Mouse (Mus musculus): ENCODE data around the gene AU041133.
"Not testable (repeated sequence)": the region's sequence is repeated elsewhere in the genome, so short reads cannot be mapped to it uniquely, and the experiment has no call there.

Gene AU041133

DNA sequence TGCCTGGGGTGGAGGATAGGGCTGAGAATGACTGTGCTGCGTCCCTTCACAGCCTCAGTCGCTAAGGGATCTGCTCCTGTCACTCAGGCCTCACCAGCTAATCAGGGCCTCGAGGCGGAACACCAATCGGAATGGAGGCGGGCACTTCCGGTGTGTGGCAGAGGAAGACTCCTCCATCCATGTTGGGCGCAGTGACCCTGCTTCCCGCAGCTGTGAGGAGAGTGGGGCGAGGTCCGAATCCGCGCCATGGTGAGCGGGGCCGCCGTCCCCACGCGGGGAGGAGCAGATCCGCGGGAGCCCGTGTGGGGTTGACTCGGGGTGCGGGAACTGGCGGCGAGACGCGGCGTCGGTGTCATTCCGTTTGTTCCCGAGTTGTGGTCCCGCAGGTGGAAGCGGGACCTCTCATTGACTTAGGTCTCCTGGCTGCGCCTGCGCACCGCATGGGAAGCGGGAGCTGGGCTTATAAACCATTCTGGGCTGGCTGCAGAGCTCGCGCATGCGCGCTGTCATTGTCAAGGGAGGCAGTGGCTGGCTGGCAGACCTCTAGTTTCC lies at the start of gene AU041133:
Gene AU041133, plus strand, starts transcription at position 164 of the 552 bp plus-strand sequence.
- DNase-seq (ENCODE audit: low read depth): peak; percentile 91

DNA sequence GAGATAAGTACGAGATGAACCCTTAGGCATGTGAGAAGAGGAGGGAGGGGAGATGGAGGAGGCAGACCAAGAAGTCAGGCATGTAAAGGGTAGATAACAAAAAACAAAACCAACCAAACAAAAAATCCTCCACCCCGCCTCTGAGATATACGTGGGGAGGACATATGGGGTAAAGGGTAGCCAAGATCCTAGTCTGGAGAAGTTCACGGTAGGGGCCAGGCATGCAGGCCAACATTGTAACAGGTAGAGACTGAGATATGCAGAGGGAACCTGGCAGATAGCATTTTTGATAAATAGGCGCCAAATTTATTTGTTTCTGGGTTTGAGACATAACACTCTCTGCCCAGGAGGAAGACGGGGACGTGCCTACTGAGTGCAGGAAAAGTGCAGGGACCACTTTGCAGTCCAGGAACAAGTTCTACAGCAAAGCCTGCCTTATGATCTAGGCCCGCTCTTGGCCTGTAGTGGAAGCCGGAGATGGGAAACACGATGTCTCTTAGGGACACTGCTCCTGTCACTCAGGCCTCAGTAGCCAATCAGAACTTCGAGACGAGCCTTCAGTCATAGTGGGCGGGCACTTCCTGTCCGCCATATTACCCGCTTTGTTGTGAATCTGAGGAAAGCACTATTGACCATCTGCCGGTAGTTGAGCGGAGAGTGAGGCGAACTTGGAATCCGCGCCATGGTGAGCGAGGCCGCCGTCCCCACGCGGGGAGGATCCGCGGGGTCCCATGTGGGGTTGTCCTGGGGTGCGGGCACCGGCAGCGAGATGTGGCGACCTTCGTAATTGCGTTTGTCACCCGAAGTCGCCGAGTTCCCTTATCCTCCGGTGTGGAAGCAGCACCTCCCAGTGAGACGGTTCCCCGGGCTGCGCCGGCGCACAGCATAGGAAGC lies 44.8 kb upstream of the AU041133 start, which contains the start of gene BC024063:
Gene BC024063, plus strand, starts transcription at position 626 of the 894 bp plus-strand sequence.
- peak; percentile 81 for DNase-seq (ENCODE audit: low read depth)

DNA sequence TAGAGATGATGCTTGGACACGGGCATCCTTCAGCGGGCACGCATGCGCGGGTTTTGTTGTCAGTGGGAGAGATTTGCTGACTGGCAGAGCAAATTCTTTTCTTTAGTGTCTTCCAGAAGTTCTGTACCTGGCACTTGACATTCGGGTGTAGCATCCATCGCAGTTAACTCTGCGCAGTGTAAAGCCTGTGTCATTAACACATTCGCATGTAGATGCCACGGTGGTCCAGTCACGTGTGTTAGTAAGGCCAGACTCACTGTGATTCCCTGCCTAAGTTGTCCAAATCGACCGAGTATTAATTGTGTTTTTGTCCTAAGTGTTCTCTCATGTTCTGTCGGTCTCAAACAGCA lies 44.2 kb upstream of the AU041133 start:
- not testable (repeated sequence) for DNase-seq (ENCODE audit: low read depth)

DNA sequence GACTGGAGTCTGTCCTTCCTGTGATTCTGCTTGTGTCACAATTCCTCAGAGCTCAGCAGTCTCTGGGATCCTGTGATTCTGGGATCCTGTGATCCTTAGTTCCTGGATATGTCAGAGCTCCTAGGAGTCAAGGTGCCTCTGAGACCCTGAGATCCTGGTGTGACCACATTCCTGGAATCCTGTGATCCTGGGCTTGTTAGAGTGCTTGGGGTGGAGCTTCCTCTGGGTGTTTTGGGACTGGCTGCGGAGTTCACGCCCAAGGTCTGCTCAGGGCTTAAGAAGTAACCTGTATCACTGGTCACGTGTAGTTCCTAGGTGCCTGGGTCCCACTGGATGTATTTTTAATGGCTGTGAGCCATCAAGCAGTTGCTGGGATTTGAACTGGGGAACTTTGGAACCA lies 10.6 kb upstream of the AU041133 start:
- no peak for DNase-seq (ENCODE audit: low read depth)

DNA sequence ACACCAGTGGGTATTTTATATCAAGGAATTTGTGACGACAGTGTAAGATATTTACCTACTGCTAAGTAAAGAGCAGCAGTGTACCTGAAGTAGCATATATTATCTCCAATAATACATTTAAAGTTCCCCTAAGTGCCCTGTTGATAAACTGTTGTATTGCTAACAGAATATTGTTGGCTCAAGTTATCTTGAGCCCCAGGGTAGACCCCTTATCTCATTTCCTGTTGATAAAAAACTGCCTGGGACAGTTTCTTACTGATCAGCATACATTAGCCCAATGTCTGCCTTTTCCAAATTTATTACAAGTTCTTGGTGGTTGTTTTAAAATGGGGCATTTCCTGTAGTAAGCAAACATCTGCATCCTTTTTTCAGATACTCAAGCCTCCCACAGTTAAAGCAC lies 17.5 kb downstream of the AU041133 start:
- no peak for DNase-seq (ENCODE audit: low read depth)

DNA sequence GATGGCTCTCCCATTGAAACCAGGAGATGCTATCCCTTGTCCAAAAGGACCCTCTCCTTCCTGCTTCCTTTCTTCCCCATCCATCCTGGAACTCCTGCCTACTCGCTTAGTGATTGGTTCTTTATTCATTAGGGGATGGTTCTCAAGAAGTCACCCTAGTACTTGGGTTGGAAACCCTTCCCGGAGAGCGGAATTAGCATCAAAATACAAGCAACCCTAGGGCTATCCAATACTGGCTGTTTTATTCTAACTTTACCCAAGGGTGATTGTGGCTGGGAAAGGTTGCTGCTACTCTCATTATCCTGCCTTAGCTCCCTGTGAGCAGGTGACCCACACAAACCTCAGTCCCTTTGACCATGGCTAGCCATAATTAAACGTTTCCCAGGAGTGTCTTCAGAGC lies 19.8 kb downstream of the AU041133 start:
- no peak for DNase-seq (ENCODE audit: low read depth)

DNA sequence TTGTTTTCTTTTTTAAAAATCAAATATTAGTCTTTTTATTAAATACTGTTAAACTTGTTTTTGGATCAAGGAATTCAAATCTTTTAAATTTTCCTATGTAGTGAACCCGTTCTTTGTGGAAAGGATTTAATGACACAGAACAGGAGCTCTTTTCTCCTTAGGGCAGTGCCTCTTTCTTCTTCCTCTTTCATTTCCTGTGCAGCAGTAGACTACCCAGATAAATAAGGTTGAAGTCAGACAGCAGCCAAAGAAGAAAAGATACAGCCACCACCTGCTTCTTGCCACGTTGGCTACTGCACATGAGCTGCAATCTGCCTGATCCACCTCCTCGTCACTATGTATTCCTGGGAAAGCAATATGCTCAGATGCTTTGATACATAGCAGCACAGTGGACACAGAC lies 40.0 kb downstream of the AU041133 start:
- DNase-seq (ENCODE audit: low read depth): no peak

DNA sequence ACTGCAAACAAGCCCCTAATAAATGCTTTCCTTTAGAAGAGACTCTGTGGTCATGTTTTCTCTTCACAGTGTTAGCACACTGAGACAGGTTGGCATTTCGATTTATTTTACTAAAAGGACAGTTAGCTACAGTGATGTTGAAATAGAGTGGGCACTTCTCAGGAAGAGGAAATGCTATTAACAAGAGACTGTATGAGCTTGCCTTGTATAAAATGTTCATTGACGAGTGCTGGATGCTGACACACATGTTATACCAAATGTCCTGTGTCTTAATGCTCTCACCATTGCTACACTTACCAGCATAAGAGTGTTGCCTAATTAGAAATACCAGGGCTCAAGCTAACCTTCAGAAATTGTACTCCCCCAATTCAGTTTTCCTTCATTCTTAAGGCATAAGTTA lies 42.0 kb downstream of the AU041133 start:
- no peak for DNase-seq (ENCODE audit: low read depth)

DNA sequence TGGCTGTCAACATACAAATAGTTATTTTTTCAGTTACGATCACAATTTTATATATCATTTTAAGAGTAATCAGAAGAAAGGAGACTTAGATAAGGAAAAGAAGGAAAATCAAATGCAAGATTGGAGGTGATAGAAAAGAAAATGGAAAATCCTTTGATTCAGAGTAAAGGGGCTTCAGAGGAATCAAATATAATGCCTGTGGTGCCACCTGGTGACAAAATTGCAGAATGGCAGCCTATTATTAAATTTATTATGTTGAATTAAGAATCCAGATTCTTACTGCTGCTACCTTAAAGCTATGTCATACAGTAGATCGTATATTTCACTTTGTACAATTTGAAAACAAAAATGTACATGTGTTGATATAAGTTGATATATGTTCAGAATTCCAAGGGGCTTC lies 43.0 kb downstream of the AU041133 start:
- DNase-seq (ENCODE audit: low read depth): peak; percentile 68

DNA sequence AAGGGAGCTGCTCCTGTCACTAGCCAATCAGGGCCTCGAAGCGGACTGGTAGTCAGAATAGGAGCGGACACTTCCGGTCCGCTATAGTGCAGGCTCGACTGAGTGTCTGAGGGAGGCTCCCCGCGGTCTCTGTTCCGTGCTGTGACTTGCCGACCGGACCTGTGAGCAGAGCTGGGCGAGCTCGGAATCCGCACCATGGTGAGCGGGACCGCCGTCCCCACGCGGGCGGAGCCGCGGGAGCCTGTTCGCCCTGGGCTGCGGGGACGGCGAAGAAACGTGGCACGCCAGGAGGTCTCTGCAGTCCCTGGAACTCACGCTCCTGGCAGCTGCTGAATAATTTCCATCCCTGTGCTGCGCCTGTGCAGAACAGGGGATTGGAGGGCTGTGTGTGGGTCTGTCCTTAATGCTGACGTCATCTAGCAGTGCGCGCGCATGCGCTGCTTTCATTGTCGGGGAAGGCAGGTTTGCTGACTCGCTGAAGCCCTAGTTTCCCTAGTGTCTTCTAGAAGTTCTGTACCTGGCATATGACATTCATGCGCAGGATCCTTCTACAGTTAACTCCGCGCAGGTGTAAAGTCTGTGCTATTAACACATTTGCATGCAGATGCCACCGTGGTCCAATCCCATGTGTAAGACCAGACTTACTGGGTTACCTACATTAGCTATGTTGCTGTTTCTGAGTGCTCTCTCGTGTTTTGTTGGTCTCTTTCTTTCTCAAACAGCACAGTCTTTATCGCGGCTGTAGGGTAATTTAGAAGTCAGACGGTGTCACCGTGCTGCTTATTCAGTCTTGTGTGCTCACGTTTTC lies 50.6 kb downstream of the AU041133 start:
- peak; percentile 90 for DNase-seq (ENCODE audit: low read depth)

Data from induced T-regulatory cell, adult 2 months (primary cell).